Mouse (Mus musculus) erythroblast, embryonic 14.5 days (primary cell): Measurements from ENCODE around the gene Rassf1.

Experiments
- GATA1 ChIP-seq: IDR thresholded peaks from 2 replicates; pipeline ENCODE4 v1.6.1; 2012; ENCODE audit warnings: low read length, inconsistent platforms, mixed read lengths
- TAL1 ChIP-seq: IDR thresholded peaks from 3 replicates; pipeline ENCODE4 v1.6.1; 2012; ENCODE audit warnings: low read length, inconsistent platforms, mixed read lengths

DNA sequence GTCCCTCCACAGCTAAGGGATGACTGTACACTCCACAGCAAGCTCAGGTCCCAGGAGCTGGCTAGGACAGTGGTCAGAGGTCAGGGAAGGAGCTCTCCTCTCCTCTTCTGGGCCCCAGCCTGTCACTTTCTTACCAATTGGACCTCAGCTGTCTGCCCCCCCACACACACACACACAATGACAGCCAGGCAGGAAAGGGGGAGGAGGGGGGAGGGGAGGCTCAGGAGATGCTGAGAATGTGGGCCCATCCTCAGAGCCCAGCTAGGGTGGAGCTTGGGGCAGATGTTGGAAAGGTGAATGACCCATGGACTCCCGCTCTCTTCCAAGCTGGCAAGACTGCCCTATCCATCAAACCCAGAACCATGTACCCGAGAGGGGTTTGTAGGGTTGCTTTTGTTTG lies 55.7 kb downstream of the Rassf1 start:
- TF ChIP-seq GATA1 = no peak
- no peak for TF ChIP-seq TAL1
